Mouse (Mus musculus): Measurements from ENCODE around the gene Cnnm1.
"Not testable (repeated sequence)": the region's sequence is repeated elsewhere in the genome, so short reads cannot be mapped to it uniquely, and the experiment has no call there.

Gene Cnnm1

GRCm38 (mm10) chr19:43465601-43466255, 25.5 kb downstream of the Cnnm1 start:
- DNase-seq (ENCODE audit: low spot score) = no peak

- DNase-seq (ENCODE audit: low spot score) = peak; percentile 53
These were observed 27.9 kb downstream of the Cnnm1 start for GRCm38 (mm10) chr19:43467927-43468685.

GRCm38 (mm10) chr19:43469333-43469732, 29.1 kb downstream of the Cnnm1 start:
- no peak for DNase-seq (ENCODE audit: low spot score)

GRCm38 (mm10) chr19:43472331-43472730, 32.1 kb downstream of the Cnnm1 start:
- no peak for DNase-seq (ENCODE audit: low spot score)

GRCm38 (mm10) chr19:43472781-43473180, 32.5 kb downstream of the Cnnm1 start:
- DNase-seq (ENCODE audit: low spot score) = no peak

- no peak for DNase-seq (ENCODE audit: low spot score)
These were observed 35.4 kb downstream of the Cnnm1 start for GRCm38 (mm10) chr19:43475642-43476041.

GRCm38 (mm10) chr19:43476063-43476462, 35.8 kb downstream of the Cnnm1 start:
- no peak for DNase-seq (ENCODE audit: low spot score)

GRCm38 (mm10) chr19:43477436-43477835, 37.2 kb downstream of the Cnnm1 start:
- no peak for DNase-seq (ENCODE audit: low spot score)

GRCm38 (mm10) chr19:43478891-43479290, 38.7 kb downstream of the Cnnm1 start:
- peak; percentile 82 for DNase-seq (ENCODE audit: low spot score)

- no peak for DNase-seq (ENCODE audit: low spot score)
These were observed 39.2 kb downstream of the Cnnm1 start for GRCm38 (mm10) chr19:43479431-43479830.

GRCm38 (mm10) chr19:43480512-43480911, 40.3 kb downstream of the Cnnm1 start:
- no peak for DNase-seq (ENCODE audit: low spot score)

- DNase-seq (ENCODE audit: low spot score) = peak; percentile 63
These were observed 47.2 kb downstream of the Cnnm1 start for GRCm38 (mm10) chr19:43487429-43487828.

GRCm38 (mm10) chr19:43493316-43493715, 53.1 kb downstream of the Cnnm1 start:
- not testable (repeated sequence) for DNase-seq (ENCODE audit: low spot score)

- DNase-seq (ENCODE audit: low spot score) = no peak
These were observed 53.6 kb downstream of the Cnnm1 start for GRCm38 (mm10) chr19:43493878-43494277.

- DNase-seq (ENCODE audit: low spot score) = no peak
These were observed 54.7 kb downstream of the Cnnm1 start for GRCm38 (mm10) chr19:43494914-43495313.

- DNase-seq (ENCODE audit: low spot score) = peak; percentile 72
These were observed 55.6 kb downstream of the Cnnm1 start for GRCm38 (mm10) chr19:43495846-43496245.

GRCm38 (mm10) chr19:43497440-43497839, 57.2 kb downstream of the Cnnm1 start:
- no peak for DNase-seq (ENCODE audit: low spot score)

GRCm38 (mm10) chr19:43498874-43499273, 58.6 kb downstream of the Cnnm1 start:
- DNase-seq (ENCODE audit: low spot score) = no peak

GRCm38 (mm10) chr19:43502630-43503029, 62.4 kb downstream of the Cnnm1 start:
- DNase-seq (ENCODE audit: low spot score) = no peak

GRCm38 (mm10) chr19:43503593-43503992, 63.4 kb downstream of the Cnnm1 start:
- not testable (repeated sequence) for DNase-seq (ENCODE audit: low spot score)

GRCm38 (mm10) chr19:43505441-43505840, 65.2 kb downstream of the Cnnm1 start:
- DNase-seq (ENCODE audit: low spot score) = no peak

- no peak for DNase-seq (ENCODE audit: low spot score)
These were observed 70.4 kb downstream of the Cnnm1 start for GRCm38 (mm10) chr19:43510436-43511220.

All from layer of hippocampus, adult 11-12 months (tissue).